ENCODE assay signal across 8 mouse cellular contexts in the genomic region with DNA sequence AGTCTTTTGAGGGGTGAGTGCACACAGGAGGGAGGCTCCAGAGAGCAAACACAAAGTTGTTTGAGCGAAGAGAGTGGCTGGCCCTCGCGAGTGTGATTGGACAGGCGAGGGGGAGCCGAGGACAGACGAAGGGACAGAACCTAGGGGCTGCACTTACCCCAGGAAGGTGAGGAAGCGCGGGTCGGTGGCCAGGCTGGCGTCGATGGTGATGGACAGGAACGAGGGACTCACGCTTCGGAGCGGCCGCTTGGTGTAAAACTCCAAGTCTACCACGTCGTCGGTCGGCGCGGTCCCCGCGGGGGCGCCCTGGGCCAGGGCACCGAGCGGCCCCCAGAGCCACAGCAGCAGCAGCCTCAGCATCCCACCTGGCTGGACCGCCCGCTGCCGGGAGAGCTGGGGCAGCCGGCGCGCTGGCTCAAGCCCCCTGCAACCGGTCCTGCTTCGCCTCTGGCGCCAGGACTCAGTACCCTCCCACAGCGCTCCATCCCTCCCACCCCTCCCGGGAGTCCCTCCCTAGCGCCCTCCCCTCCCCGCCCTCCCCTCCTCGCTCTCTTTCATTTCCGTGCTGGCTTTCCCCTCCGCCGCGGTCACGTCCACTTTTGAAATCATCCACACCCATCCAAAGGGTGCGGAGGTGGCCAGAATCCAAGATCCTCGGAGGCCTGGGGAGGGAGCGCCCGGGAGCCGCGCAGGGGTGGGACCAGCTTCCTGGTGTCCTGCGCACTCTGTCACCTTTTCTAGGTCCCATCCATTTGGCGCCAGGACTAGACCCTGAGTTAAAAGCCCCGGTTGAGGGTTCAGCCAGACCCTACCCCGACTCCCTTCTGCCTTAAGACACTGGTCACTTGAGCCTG. TPM values are rescaled to one million over a fixed set of nuclear protein-coding genes. Genes with fewer than 3 reads are reported as not detected.
DNase-seq lines count a peak whose midpoint lies in the region; ATAC-seq and TF ChIP-seq lines count a peak whose summit lies in the region.

A gene (minus strand): TSS at position 482 of the 854 bp plus-strand sequence.

- H3K79me3 ChIP-seq in C2C12 (ENCODE audit: low read depth): no peaks in the 10 kb centered on the region

- no peak within 1 kb of the TSS for H3K27ac ChIP-seq in embryonic fibroblast, embryonic 13.5 days (ENCODE audit: insufficient read depth, low read length)
- no peak within 1 kb of the TSS for H3K27ac ChIP-seq in heart, embryonic 16.5 days (ENCODE audit: low read length)

- peak; percentile 70 for ATAC-seq in heart, embryonic 16.5 days (replicated peaks; ENCODE audit: extremely low read depth, insufficient read depth, low FRiP score)

- TF ChIP-seq POLR2A in embryonic fibroblast, embryonic 13.5 days (IDR thresholded peaks at IDR 0.05; ENCODE audit: low read depth, low read length): 0 out of 2 replicates have a peak, but pooled peaks have one; percentile 17

- no peaks in the 10 kb centered on the region for H3K27me3 ChIP-seq in C2C12 (ENCODE audit: control insufficient read depth, insufficient read depth, insufficient read length)
- peaks cover 7% of the 10 kb centered on the region; the same call in 1 of the 2 replicates for H3K27me3 ChIP-seq in heart, embryonic 16.5 days (ENCODE audit: control insufficient read depth, insufficient read depth, low read length)

- no peak for TF ChIP-seq CTCF in C2C12 (IDR thresholded peaks at IDR 0.05; ENCODE audit: control insufficient read depth, insufficient read depth, insufficient read length)
- no peak for TF ChIP-seq CTCF in embryonic fibroblast, embryonic 13.5 days (IDR thresholded peaks at IDR 0.05; ENCODE audit: borderline replicate concordance, insufficient read depth, low read length)

- H3K79me2 ChIP-seq in C2C12 (ENCODE audit: control insufficient read depth, insufficient read depth): no peaks in the 10 kb centered on the region

- peak within 1 kb of the TSS; percentile 54 for H3ac ChIP-seq in C2C12 (ENCODE audit: control insufficient read depth, insufficient read length, low read depth)

- 0 out of 2 replicates have a peak, but pooled peaks cover 3% of the 10 kb centered on the region for H3K9me3 ChIP-seq in heart, embryonic 16.5 days (replicated peaks; ENCODE audit: control insufficient read depth, low read length)

- no peaks in the 10 kb centered on the region for H3K36me3 ChIP-seq in C2C12 (ENCODE audit: control insufficient read depth, insufficient read depth)
- H3K36me3 ChIP-seq in heart, embryonic 16.5 days (ENCODE audit: control insufficient read depth, insufficient read depth): no peaks in the 10 kb centered on the region

- no peaks in the 10 kb centered on the region for H3K4me1 ChIP-seq in embryonic fibroblast, embryonic 13.5 days (ENCODE audit: control insufficient read depth, insufficient read depth, low read length)
- H3K4me1 ChIP-seq in heart, embryonic 16.5 days (ENCODE audit: control insufficient read depth, insufficient read depth, low read length): peaks cover 6% of the 10 kb centered on the region

- peak within 1 kb of the TSS; percentile 70 for H3K9ac ChIP-seq in heart, embryonic 16.5 days (ENCODE audit: low read length)

- H3K4me3 ChIP-seq in C2C12 (ENCODE audit: insufficient read depth, poor library complexity, severe bottlenecking): no peak within 1 kb of the TSS
- H3K4me3 ChIP-seq in embryonic fibroblast, embryonic 13.5 days (ENCODE audit: insufficient read depth, low read length): peak within 1 kb of the TSS; percentile 19
- H3K4me3 ChIP-seq in heart, embryonic 16.5 days (ENCODE audit: low read length): peak within 1 kb of the TSS; percentile 63

- H3K4me2 ChIP-seq in heart, embryonic 16.5 days (ENCODE audit: low read depth, low read length): peak within 1 kb of the TSS; percentile 92

- DNase-seq in R1 (ENCODE audit: low read depth, low spot score): peak; percentile 47
- peak; percentile 49 for DNase-seq in kidney, postnatal 10 days
- DNase-seq in lung, postnatal 36 days: peak; percentile 74
- peak; percentile 56 for DNase-seq in retina, embryonic 14.5 days (ENCODE audit: low spot score)
- no peak for DNase-seq in adipocyte (ENCODE audit: low spot score)

- under 1% methylated on average over 51 of the region's 56 CpGs for WGBS in heart, embryonic 16.5 days

TF ChIP-seq in C2C12, 6 proteins besides CTCF, POLR2A, EP300 and RAD21:
- no peak for TF ChIP-seq MAX (IDR thresholded peaks at IDR 0.05)
- TF ChIP-seq FOSL1 (IDR thresholded peaks at IDR 0.05; ENCODE audit: insufficient read depth, low read length, poor library complexity, severe bottlenecking): no peak
- TF ChIP-seq USF1 (IDR thresholded peaks at IDR 0.05; ENCODE audit: low read depth): no peak
- no peak for TF ChIP-seq MYOG (IDR thresholded peaks at IDR 0.05; ENCODE audit: control insufficient read depth, extremely low read depth, insufficient read length)
- TF ChIP-seq MYOD1 (IDR thresholded peaks at IDR 0.05; ENCODE audit: control insufficient read depth, insufficient read length, low read depth): no peak
- no peak for TF ChIP-seq CEBPB (IDR thresholded peaks at IDR 0.05; ENCODE audit: low read depth)

RNA-seq across cellular contexts. Expression of the gene that starts here (rescaled TPM):
- 0.44 TPM for polyA plus RNA-seq in C2C12 (2012; fragmentation: generic; extraction: Trizol)
- 2.8 and 3.2 TPM in 2 replicates for polyA plus RNA-seq in embryonic fibroblast, embryonic 13.5 days (2011; ENCODE audit: insufficient read length, low read depth, missing spikeins)
- polyA plus RNA-seq in heart, embryonic 16.5 days (2015; fragmentation: Nextera tagmentation; extraction: Ambion mirVana): 1.2 and 1.7 TPM in 2 replicates
